Mouse (Mus musculus) heart, embryonic 11.5 days (tissue): ENCODE measurements around the gene Fam185a. TPM values are rescaled to one million over a fixed set of nuclear protein-coding genes. Genes with fewer than 3 reads are reported as not detected.

Experiments
- ATAC-seq: fragments of 200-750 bp; cut with Nextera tagmentation; replicated peaks from 2 replicates; pipeline ENCODE4 v1.8.0; 2017; ENCODE audit warnings: moderate library complexity; ENCODE audit not compliant: insufficient number of reproducible peaks, low FRiP score, low TSS enrichment
- H3K27ac ChIP-seq: fragments of 300-500 bp; sonication (generic); 2 replicates; pipeline ENCODE4 v1.5.1; 2014; ENCODE audit warnings: mild to moderate bottlenecking, low read depth, low read length
- H3K27me3 ChIP-seq: fragments of 300-500 bp; sonication (generic); 2 replicates; pipeline ENCODE4 v1.6.1; 2014; ENCODE audit warnings: mild to moderate bottlenecking, low read length, mixed read lengths; ENCODE audit not compliant: control insufficient read depth, insufficient read depth
- H3K36me3 ChIP-seq: fragments of 300-500 bp; sonication (generic); 2 replicates; pipeline ENCODE4 v1.6.1; 2014; ENCODE audit warnings: mild to moderate bottlenecking, low read length, moderate library complexity, mixed read lengths; ENCODE audit not compliant: control insufficient read depth, insufficient read depth
- H3K4me1 ChIP-seq: fragments of 300-500 bp; sonication (generic); 2 replicates; pipeline ENCODE4 v1.6.1; 2014; ENCODE audit warnings: low read length; ENCODE audit not compliant: control insufficient read depth, insufficient read depth
- H3K4me2 ChIP-seq: fragments of 300-500 bp; sonication (generic); 2 replicates; pipeline ENCODE4 v1.6.1; 2014; ENCODE audit warnings: mild to moderate bottlenecking, moderate library complexity
- H3K4me3 ChIP-seq: fragments of 300-500 bp; sonication (generic); 2 replicates; pipeline ENCODE4 v1.5.1; 2014; ENCODE audit warnings: low read depth, low read length
- H3K9ac ChIP-seq: fragments of 300-500 bp; sonication (generic); 2 replicates; pipeline ENCODE4 v1.6.1; 2014; ENCODE audit warnings: mild to moderate bottlenecking, low read depth, low read length, moderate library complexity
- H3K9me3 ChIP-seq: fragments of 300-500 bp; sonication (generic); replicated peaks from 2 replicates; pipeline ENCODE4 v1.6.1; 2016; ENCODE audit warnings: low read length; ENCODE audit not compliant: control insufficient read depth
- WGBS: fragments of 180-500 bp; shearing (Covaris S2); extraction: QIAGEN DNeasy Blood & Tissue Kit; methylation state at CpG from one replicate; pipeline ENCODE4 v1.1.7; 2014; ENCODE audit not compliant: insufficient replicate concordance; 5-methylcytosine and 5-hydroxymethylcytosine counted together
- polyA plus RNA-seq: library from polyadenylated mRNA; unstranded; fragments of >200 nt; fragmentation: Nextera tagmentation; extraction: Ambion mirVana; gene quantifications from 2 replicates; pipeline ENCODE4 v1.2.1, GENCODE M21; 2014

Gene Fam185a
- polyA plus RNA-seq, 1 experiment from 2014 or later: 8.0 TPM

DNA sequence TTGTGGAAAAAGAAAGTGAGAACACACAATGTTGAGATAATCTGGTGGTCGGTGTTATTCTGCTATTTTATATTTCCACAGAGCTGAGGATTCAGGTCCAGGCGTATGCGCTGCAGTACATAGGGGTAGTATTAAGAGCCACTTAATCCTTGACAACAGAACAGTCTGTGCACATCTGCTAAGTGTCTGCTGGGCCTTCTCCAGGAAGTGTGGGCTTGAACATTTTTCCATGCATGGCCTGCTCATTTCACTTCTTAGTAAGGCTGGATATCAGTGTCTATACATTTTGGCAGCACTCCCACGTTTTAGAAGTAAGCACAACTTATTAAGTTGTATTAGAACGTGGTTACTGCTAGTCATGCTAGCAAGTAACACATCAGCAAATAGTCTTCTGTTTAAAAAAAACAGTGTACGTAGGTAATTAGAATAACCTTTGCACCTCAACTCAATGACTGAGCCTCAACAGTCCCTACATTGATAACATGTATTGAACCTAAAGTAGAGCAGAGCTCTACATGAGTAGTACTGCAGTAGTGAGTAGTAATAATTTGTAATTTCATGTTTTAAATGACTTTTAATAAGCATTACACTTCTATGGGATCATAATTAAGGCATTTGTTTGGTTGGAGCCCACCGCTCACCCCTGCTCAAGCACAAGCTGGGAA lies 14.8 kb downstream of the Fam185a start:
- WGBS: 83% methylated on average over 7 of the region's 7 CpGs
- Histone ChIP-seq H3K36me3 (no peaks in the 10 kb centered on the region), H3K9me3 (no peaks in the 10 kb centered on the region), H3K27ac (no peak overlapping the region), H3K4me1 (peaks cover 3% of the 10 kb centered on the region; the same call in 1 of the 2 replicates), H3K27me3 (no peaks in the 10 kb centered on the region), H3K4me3 (no peak overlapping the region), H3K4me2 (no peak overlapping the region), H3K9ac (no peak overlapping the region)
- no peak for ATAC-seq

DNA sequence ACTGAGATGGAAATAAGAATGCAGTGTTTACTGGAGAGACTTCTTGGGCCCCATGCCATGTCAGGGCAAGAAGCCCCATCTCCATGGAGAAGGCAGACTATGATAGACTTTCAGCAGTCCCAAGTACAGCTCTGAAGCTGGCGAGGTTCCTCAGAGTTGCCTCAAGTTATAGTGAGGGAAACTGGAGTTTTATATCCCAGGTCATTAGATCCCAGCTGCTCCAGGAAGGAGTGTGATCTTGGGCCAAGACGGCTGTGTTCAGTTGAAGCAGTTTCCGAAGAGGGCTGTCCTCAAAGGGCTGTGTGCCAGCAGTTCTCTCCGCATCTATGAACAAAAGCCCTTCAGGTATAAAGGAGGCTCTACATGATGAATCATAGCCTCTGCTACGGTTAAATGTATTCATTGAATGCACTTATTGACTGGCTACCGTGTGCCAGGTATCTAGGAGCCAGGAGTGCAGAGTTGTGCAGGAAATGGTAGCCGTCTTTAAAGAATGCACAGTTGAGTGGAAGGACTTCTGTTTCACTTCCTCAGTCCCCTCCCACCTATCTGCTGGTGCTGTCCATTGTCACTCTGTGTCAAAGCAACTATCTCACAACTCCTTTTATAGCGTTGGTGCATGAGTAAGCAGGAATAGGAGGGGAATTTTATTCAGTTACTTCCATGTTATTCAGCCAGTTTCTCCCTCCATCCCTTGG lies 16.2 kb downstream of the Fam185a start:
- Histone ChIP-seq H3K9ac (no peak overlapping the region), H3K9me3 (no peaks in the 10 kb centered on the region), H3K4me3 (no peak overlapping the region), H3K27me3 (no peaks in the 10 kb centered on the region), H3K4me2 (no peak overlapping the region), H3K4me1 (peaks cover 3% of the 10 kb centered on the region; the same call in 1 of the 2 replicates), H3K36me3 (no peaks in the 10 kb centered on the region), H3K27ac (no peak overlapping the region)
- ATAC-seq: no peak
- WGBS: 63% methylated on average over 8 of the region's 8 CpGs

DNA sequence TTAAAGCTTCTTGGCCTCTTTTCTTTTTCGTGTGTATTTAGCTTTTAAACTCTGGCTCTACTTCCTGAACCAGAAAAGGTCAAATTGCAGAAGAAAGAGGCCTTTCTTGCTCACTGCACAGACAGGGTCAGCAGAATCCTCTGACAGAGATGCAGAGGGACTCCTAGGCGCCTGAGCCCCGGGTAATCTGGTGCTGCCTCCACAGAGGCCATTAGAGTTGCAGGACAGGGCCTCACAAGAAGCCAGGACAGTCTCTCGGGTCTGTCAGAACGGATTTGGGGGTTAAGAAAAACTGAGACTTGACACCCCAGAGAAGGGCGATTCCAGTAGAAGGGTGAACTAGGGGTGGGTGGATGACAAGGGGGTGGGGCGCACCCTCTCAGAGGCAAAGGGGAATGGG lies 42.6 kb downstream of the Fam185a start:
- Histone ChIP-seq H3K4me2 (no peak overlapping the region), H3K4me3 (no peak overlapping the region), H3K4me1 (no peaks in the 10 kb centered on the region), H3K27me3 (no peaks in the 10 kb centered on the region), H3K36me3 (no peaks in the 10 kb centered on the region), H3K9ac (no peak overlapping the region), H3K27ac (no peak overlapping the region), H3K9me3 (no peaks in the 10 kb centered on the region)
- WGBS: 72% methylated on average over 7 of the region's 7 CpGs
- ATAC-seq: no peak

DNA sequence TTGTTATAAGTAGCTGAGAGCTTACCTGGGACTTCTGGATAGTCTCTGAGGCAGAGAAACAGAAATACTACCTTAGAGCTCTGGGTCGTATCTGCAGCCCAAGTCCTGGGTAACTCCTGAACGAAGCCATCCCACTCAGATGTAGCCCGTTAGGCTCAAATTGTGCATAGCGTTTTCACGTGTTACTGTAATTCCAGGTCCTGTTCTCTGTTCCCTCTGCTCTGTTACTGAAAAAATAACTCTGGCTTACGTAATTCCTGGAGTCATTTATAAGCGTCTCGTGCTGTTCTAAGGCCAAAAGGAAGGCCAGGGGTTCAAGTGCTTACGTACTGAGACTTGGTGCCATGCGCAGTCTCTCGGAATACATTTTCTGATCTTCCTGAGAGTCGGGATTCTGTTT lies 43.3 kb downstream of the Fam185a start:
- H3K9ac ChIP-seq: no peak overlapping the region
- no peaks in the 10 kb centered on the region for H3K4me1 ChIP-seq
- no peak for ATAC-seq
- H3K4me2 ChIP-seq: no peak overlapping the region
- 92% methylated on average over 12 of the region's 12 CpGs for WGBS
- H3K27ac ChIP-seq: no peak overlapping the region
- no peaks in the 10 kb centered on the region for H3K36me3 ChIP-seq
- no peaks in the 10 kb centered on the region for H3K27me3 ChIP-seq
- H3K9me3 ChIP-seq: no peaks in the 10 kb centered on the region
- no peak overlapping the region for H3K4me3 ChIP-seq

DNA sequence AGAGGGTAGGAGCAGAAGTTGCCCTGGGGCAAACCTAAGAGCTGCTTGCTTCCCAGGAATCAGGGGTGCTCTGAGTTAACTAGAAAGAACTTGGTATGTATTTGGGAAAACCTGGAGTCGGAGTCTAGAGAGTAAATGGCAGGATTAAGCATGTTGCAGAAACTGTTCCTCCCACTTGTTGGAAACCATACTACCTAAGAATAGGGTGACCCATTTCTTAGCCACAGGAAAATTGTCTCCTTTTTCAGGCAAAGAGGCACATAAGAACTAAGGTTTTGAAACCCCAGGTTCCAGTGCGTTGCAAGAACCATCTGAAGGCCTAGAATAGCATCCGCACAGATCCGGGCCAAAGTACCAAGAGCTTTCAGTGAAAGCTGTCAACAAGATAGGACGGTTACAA lies 53.7 kb downstream of the Fam185a start:
- no peak overlapping the region for H3K27ac ChIP-seq
- ATAC-seq: no peak
- no peak overlapping the region for H3K9ac ChIP-seq
- peaks cover 10% of the 10 kb centered on the region; the same call in 1 of the 2 replicates for H3K4me1 ChIP-seq
- no peak overlapping the region for H3K4me2 ChIP-seq
- H3K27me3 ChIP-seq: no peaks in the 10 kb centered on the region
- no peaks in the 10 kb centered on the region for H3K9me3 ChIP-seq
- H3K36me3 ChIP-seq: no peaks in the 10 kb centered on the region
- H3K4me3 ChIP-seq: no peak overlapping the region
- WGBS: 69% methylated on average over 5 of the region's 5 CpGs

DNA sequence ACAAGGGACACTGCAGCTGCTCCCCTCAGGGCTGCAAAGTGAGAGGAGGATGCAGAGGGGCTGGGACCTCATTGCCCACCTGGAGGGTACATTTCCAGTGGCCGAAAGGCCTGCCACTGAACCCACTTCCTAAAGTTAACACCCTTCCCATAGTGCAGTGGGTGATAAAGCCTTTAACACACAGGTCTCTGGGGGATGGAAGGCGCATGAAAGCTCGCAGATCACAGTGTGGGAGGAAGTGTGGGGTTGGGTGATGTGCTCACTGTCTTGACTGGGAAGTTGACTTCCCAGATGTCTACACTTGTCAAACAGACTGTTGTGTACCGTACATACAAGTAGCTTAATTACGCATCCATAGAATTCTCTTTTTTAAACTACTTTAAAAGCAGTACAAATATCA lies 55.0 kb downstream of the Fam185a start:
- ATAC-seq: no peak
- no peak overlapping the region for H3K4me3 ChIP-seq
- H3K4me2 ChIP-seq: no peak overlapping the region
- no peak overlapping the region for H3K9ac ChIP-seq
- no peaks in the 10 kb centered on the region for H3K27me3 ChIP-seq
- H3K4me1 ChIP-seq: peaks cover 10% of the 10 kb centered on the region; the same call in 1 of the 2 replicates
- H3K9me3 ChIP-seq: no peaks in the 10 kb centered on the region
- WGBS: 77% methylated on average over 5 of the region's 5 CpGs
- no peaks in the 10 kb centered on the region for H3K36me3 ChIP-seq
- H3K27ac ChIP-seq: no peak overlapping the region

DNA sequence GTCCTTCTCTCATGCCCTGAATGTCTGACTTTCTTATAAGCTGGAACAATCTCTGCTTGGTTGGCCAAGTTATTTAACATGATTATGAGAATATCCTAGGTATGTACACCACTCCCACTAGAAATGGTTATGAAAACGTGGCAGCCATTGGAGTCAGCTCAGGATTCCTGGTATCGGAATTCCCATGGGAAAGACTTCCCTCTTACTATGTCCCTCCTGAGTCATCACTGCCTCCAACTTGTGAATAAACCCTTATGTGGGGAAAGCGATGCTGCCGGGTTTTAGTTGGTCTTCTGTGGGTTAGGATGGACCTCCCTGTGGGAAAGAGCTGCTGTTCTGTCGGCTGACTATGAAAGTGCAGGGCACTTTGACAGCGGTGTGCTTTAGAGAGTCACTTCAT lies 56.8 kb downstream of the Fam185a start:
- no peaks in the 10 kb centered on the region for H3K9me3 ChIP-seq
- H3K36me3 ChIP-seq: no peaks in the 10 kb centered on the region
- no peak overlapping the region for H3K9ac ChIP-seq
- ATAC-seq: no peak
- no peak overlapping the region for H3K27ac ChIP-seq
- no peaks in the 10 kb centered on the region for H3K27me3 ChIP-seq
- 84% methylated on average over 6 of the region's 6 CpGs for WGBS
- no peak overlapping the region for H3K4me2 ChIP-seq
- no peak overlapping the region for H3K4me3 ChIP-seq
- H3K4me1 ChIP-seq: peaks cover 10% of the 10 kb centered on the region; the same call in 1 of the 2 replicates

DNA sequence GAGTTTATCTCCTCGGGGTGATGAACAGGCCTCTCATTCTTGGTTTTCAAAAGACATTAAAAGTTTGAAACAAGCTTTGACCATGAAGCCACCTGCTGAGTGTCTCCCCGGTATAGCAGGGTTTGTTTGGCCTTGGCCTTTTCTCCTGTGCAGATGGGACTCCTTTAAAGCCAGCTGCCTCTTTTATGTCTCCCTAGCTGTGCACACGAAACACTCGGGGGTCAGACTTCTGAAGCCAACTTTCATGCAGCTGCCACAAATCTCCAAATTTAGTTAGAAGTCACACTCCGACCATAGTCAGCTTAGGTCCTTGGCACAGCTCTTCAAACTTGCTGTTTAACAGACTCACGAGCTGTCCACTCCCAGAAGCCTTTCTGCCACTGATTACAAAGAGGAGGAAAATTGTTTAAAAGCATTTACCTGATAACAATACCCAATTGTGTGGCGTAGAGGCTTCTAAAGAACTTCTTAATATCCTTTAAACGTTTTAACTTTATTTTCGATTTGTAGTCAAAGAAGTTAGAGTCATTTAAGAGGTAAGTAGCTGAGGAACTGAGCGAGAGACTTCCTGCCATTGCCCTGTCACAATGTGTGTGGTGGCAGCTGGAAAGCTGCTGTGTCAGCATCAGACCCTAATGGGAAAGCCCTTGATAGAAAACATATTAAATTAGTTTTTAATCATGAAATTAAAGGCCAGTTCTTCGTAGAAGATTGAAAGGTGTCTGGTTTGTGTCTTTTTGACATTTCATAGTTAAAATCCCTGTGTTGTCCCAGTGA lies 57.9 kb downstream of the Fam185a start:
- H3K4me2 ChIP-seq: no peak overlapping the region
- H3K27me3 ChIP-seq: no peaks in the 10 kb centered on the region
- no peak overlapping the region for H3K4me3 ChIP-seq
- no peak overlapping the region for H3K27ac ChIP-seq
- no peaks in the 10 kb centered on the region for H3K36me3 ChIP-seq
- ATAC-seq: no peak
- no peaks in the 10 kb centered on the region for H3K9me3 ChIP-seq
- H3K4me1 ChIP-seq: peaks cover 10% of the 10 kb centered on the region; the same call in 1 of the 2 replicates
- WGBS: 55% methylated on average over 11 of the region's 11 CpGs
- H3K9ac ChIP-seq: no peak overlapping the region
